Mouse (Mus musculus) liver, postnatal 0 days (tissue): ENCODE measurements around the gene Hist1h3e.
A peak's percentile ranks its signal among the peaks of the same experiment; 100 is the strongest.

Source experiments
- CTCF ChIP-seq: sonication (generic); IDR thresholded peaks from 2 replicates; pipeline ENCODE4 v1.5.1; 2016; ENCODE audit warnings: antibody characterized with exemption, low read depth
- EP300 ChIP-seq: IDR thresholded peaks from 2 replicates; pipeline ENCODE4 v1.6.1; 2016; ENCODE audit warnings: antibody characterized with exemption, low read depth, mild to moderate bottlenecking

- TF ChIP-seq CTCF, result no peak
- peak; percentile 5; the same call in 1 of the 2 replicates for TF ChIP-seq EP300
Measured at GRCm38 (mm10) chr13:23516822-23517602, 45.2 kb downstream of the Hist1h3e start.
